Mouse (Mus musculus): ENCODE measurements around the gene Gm13275. TPM values are rescaled to one million over a fixed set of nuclear protein-coding genes. Genes with fewer than 3 reads are reported as not detected.
"Not testable (repeated sequence)": the region's sequence is repeated elsewhere in the genome, so short reads cannot be mapped to it uniquely, and the experiment has no call there.

The Gm13275 gene
- total and polyA plus RNA-seq, 2 experiments from 2014 or later, result not detected

- not testable (repeated sequence) for H3K9ac ChIP-seq (replicated peaks; ENCODE audit: low read depth, low read length); DNase-seq (ENCODE audit: low spot score); H3K27me3 ChIP-seq (ENCODE audit: control insufficient read depth, insufficient read depth, low read length); H3K36me3 ChIP-seq (replicated peaks; ENCODE audit: control insufficient read depth, insufficient read depth, low read length); ATAC-seq (ENCODE audit: insufficient read depth, low read depth); H3K4me1 ChIP-seq (ENCODE audit: control insufficient read depth, insufficient read depth); H3K9me3 ChIP-seq (replicated peaks; ENCODE audit: control insufficient read depth, low read length)
- Histone ChIP-seq H3K4me2 (ENCODE audit: low read depth, low read length) (peak within 1 kb of the TSS; percentile 47), H3K27ac (ENCODE audit: low read depth) (peak within 1 kb of the TSS; percentile 82), H3K4me3 (ENCODE audit: low read depth, low read length) (peak within 1 kb of the TSS; percentile 28; the same call in 1 of the 2 replicates)
- WGBS, result 9% methylated on average over 3 of the region's 7 CpGs
These were observed 12.5 kb upstream of the Gm13275 start, which contains the start of gene Ifnz for GRCm38 (mm10) chr4:88781831-88782230. Gene Ifnz (plus strand): TSS chr4:88782131.

- Histone ChIP-seq H3K4me3 (ENCODE audit: low read depth, low read length) (peak overlapping the region; percentile 28; the same call in 1 of the 2 replicates), H3K4me2 (ENCODE audit: low read depth, low read length) (peak overlapping the region; percentile 47), H3K27ac (ENCODE audit: low read depth) (peak overlapping the region; percentile 82)
- ATAC-seq (ENCODE audit: insufficient read depth, low read depth); H3K27me3 ChIP-seq (ENCODE audit: control insufficient read depth, insufficient read depth, low read length); H3K9ac ChIP-seq (replicated peaks; ENCODE audit: low read depth, low read length); H3K4me1 ChIP-seq (ENCODE audit: control insufficient read depth, insufficient read depth); H3K9me3 ChIP-seq (replicated peaks; ENCODE audit: control insufficient read depth, low read length); H3K36me3 ChIP-seq (replicated peaks; ENCODE audit: control insufficient read depth, insufficient read depth, low read length); DNase-seq (ENCODE audit: low spot score): not testable (repeated sequence)
- WGBS, result 0% methylated on average over 5 of the region's 31 CpGs
These were observed 12.0 kb upstream of the Gm13275 start for GRCm38 (mm10) chr4:88782335-88782734.

- H3K36me3 ChIP-seq (replicated peaks; ENCODE audit: control insufficient read depth, insufficient read depth, low read length), result not testable (repeated sequence)
- WGBS, result no CpG with 5 or more reads among the region's 27 CpGs
These were observed 8.9 kb upstream of the Gm13275 start, which contains the start of gene Gm13276 for GRCm38 (mm10) chr4:88785409-88785808. Gene Gm13276 (plus strand): TSS chr4:88785709.

GRCm38 (mm10) chr4:88788402-88788801 is 5.9 kb upstream of the Gm13275 start, which contains the start of gene Gm13277:
Gene Gm13277 (plus strand): TSS chr4:88788632.
- not testable (repeated sequence) for H3K4me2 ChIP-seq (ENCODE audit: low read depth, low read length); H3K27me3 ChIP-seq (ENCODE audit: control insufficient read depth, insufficient read depth, low read length); H3K9me3 ChIP-seq (replicated peaks; ENCODE audit: control insufficient read depth, low read length); H3K4me3 ChIP-seq (ENCODE audit: low read depth, low read length); H3K27ac ChIP-seq (ENCODE audit: low read depth); ATAC-seq (ENCODE audit: insufficient read depth, low read depth); DNase-seq (ENCODE audit: low spot score); H3K9ac ChIP-seq (replicated peaks; ENCODE audit: low read depth, low read length); H3K4me1 ChIP-seq (ENCODE audit: control insufficient read depth, insufficient read depth); H3K36me3 ChIP-seq (replicated peaks; ENCODE audit: control insufficient read depth, insufficient read depth, low read length)
- 0% methylated on average over 2 of the region's 28 CpGs for WGBS
- peak; percentile 57 for TF ChIP-seq CTCF (IDR thresholded peaks at IDR 0.05; ENCODE audit: low read depth)

More at GRCm38 (mm10) chr4:88785409-88785808, 8.9 kb upstream of the Gm13275 start, which contains the start of gene Gm13276:
- H3K4me3 ChIP-seq (ENCODE audit: low read depth, low read length); H3K4me2 ChIP-seq (ENCODE audit: low read depth, low read length); H3K9ac ChIP-seq (replicated peaks; ENCODE audit: low read depth, low read length); H3K9me3 ChIP-seq (replicated peaks; ENCODE audit: control insufficient read depth, low read length); H3K27me3 ChIP-seq (ENCODE audit: control insufficient read depth, insufficient read depth, low read length); H3K4me1 ChIP-seq (ENCODE audit: control insufficient read depth, insufficient read depth); H3K27ac ChIP-seq (ENCODE audit: low read depth); DNase-seq (ENCODE audit: low spot score); ATAC-seq (ENCODE audit: insufficient read depth, low read depth): not testable (repeated sequence)

GRCm38 (mm10) chr4:88791250-88791649 is 3.0 kb upstream of the Gm13275 start, which contains the start of gene Gm13278:
Gene Gm13278 (plus strand): TSS chr4:88791550.
- H3K4me2 ChIP-seq (ENCODE audit: low read depth, low read length); DNase-seq (ENCODE audit: low spot score); H3K27me3 ChIP-seq (ENCODE audit: control insufficient read depth, insufficient read depth, low read length); H3K9me3 ChIP-seq (replicated peaks; ENCODE audit: control insufficient read depth, low read length); H3K36me3 ChIP-seq (replicated peaks; ENCODE audit: control insufficient read depth, insufficient read depth, low read length); H3K9ac ChIP-seq (replicated peaks; ENCODE audit: low read depth, low read length); H3K4me1 ChIP-seq (ENCODE audit: control insufficient read depth, insufficient read depth); H3K4me3 ChIP-seq (ENCODE audit: low read depth, low read length); ATAC-seq (ENCODE audit: insufficient read depth, low read depth); H3K27ac ChIP-seq (ENCODE audit: low read depth): not testable (repeated sequence)
- WGBS, result no CpG with 5 or more reads among the region's 28 CpGs

GRCm38 (mm10) chr4:88797097-88797496 is 2.8 kb downstream of the Gm13275 start, which contains the start of gene Gm13279:
Gene Gm13279 (plus strand): TSS chr4:88797397.
- WGBS, result no CpG with 5 or more reads among the region's 28 CpGs
- not testable (repeated sequence) for ATAC-seq (ENCODE audit: insufficient read depth, low read depth)

GRCm38 (mm10) chr4:88799365-88799764 is 5.1 kb downstream of the Gm13275 start, which contains the start of gene Gm13285:
Gene Gm13285 (plus strand): TSS chr4:88799665.
- H3K4me2 ChIP-seq (ENCODE audit: low read depth, low read length); H3K4me3 ChIP-seq (ENCODE audit: low read depth, low read length); H3K9ac ChIP-seq (replicated peaks; ENCODE audit: low read depth, low read length); H3K27ac ChIP-seq (ENCODE audit: low read depth); H3K9me3 ChIP-seq (replicated peaks; ENCODE audit: control insufficient read depth, low read length); H3K36me3 ChIP-seq (replicated peaks; ENCODE audit: control insufficient read depth, insufficient read depth, low read length); ATAC-seq (ENCODE audit: insufficient read depth, low read depth); DNase-seq (ENCODE audit: low spot score); H3K4me1 ChIP-seq (ENCODE audit: control insufficient read depth, insufficient read depth); H3K27me3 ChIP-seq (ENCODE audit: control insufficient read depth, insufficient read depth, low read length): not testable (repeated sequence)
- WGBS, result 6% methylated on average over 2 of the region's 7 CpGs

More at GRCm38 (mm10) chr4:88797097-88797496, 2.8 kb downstream of the Gm13275 start, which contains the start of gene Gm13279:
- not testable (repeated sequence) for H3K4me2 ChIP-seq (ENCODE audit: low read depth, low read length); H3K9me3 ChIP-seq (replicated peaks; ENCODE audit: control insufficient read depth, low read length); H3K27me3 ChIP-seq (ENCODE audit: control insufficient read depth, insufficient read depth, low read length); H3K36me3 ChIP-seq (replicated peaks; ENCODE audit: control insufficient read depth, insufficient read depth, low read length); H3K9ac ChIP-seq (replicated peaks; ENCODE audit: low read depth, low read length); DNase-seq (ENCODE audit: low spot score); H3K27ac ChIP-seq (ENCODE audit: low read depth); H3K4me1 ChIP-seq (ENCODE audit: control insufficient read depth, insufficient read depth); H3K4me3 ChIP-seq (ENCODE audit: low read depth, low read length)

GRCm38 (mm10) chr4:88802954-88803353 is 8.7 kb downstream of the Gm13275 start, which contains the start of gene Gm13287:
Gene Gm13287 (plus strand): TSS chr4:88803254.
- H3K36me3 ChIP-seq (replicated peaks; ENCODE audit: control insufficient read depth, insufficient read depth, low read length); H3K4me3 ChIP-seq (ENCODE audit: low read depth, low read length); ATAC-seq (ENCODE audit: insufficient read depth, low read depth); DNase-seq (ENCODE audit: low spot score); H3K9me3 ChIP-seq (replicated peaks; ENCODE audit: control insufficient read depth, low read length); H3K4me2 ChIP-seq (ENCODE audit: low read depth, low read length); H3K9ac ChIP-seq (replicated peaks; ENCODE audit: low read depth, low read length); H3K27ac ChIP-seq (ENCODE audit: low read depth); H3K4me1 ChIP-seq (ENCODE audit: control insufficient read depth, insufficient read depth); H3K27me3 ChIP-seq (ENCODE audit: control insufficient read depth, insufficient read depth, low read length): not testable (repeated sequence)
- WGBS, result no CpG with 5 or more reads among the region's 29 CpGs
